Mouse (Mus musculus): ENCODE data around the gene Uba52. TPM values are rescaled to one million over a fixed set of nuclear protein-coding genes. Genes with fewer than 3 reads are reported as not detected.

Uba52 gene
- total RNA-seq, 1 experiment from 2014 or later, result 1,380 TPM

GRCm38 (mm10) chr8:70486191-70486681 lies 24.4 kb downstream of the Uba52 start:
- DNase-seq, result no peak

DNA sequence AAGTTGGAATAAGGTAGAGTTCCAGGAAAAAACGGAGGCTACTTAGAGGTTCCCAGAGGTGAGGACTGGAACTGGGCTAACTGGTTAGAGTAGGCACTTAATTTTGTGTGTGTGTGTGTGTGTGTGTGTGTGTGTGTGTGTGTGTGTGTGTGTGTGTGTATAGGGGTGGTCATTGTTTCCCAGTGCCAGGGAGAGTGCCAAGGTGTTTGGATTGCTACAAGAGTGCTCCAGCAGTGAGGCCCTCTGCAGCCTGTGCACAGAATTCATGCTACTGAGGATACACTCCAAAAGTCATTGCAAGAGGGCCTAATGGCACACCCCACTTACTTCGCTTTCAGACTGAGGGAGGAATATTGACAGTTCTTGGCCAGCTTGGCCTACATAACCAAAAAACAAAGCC lies 27.7 kb downstream of the Uba52 start:
- no peak for DNase-seq

- no peak for DNase-seq
Measured at GRCm38 (mm10) chr8:70481908-70482307, 28.7 kb downstream of the Uba52 start.

DNA sequence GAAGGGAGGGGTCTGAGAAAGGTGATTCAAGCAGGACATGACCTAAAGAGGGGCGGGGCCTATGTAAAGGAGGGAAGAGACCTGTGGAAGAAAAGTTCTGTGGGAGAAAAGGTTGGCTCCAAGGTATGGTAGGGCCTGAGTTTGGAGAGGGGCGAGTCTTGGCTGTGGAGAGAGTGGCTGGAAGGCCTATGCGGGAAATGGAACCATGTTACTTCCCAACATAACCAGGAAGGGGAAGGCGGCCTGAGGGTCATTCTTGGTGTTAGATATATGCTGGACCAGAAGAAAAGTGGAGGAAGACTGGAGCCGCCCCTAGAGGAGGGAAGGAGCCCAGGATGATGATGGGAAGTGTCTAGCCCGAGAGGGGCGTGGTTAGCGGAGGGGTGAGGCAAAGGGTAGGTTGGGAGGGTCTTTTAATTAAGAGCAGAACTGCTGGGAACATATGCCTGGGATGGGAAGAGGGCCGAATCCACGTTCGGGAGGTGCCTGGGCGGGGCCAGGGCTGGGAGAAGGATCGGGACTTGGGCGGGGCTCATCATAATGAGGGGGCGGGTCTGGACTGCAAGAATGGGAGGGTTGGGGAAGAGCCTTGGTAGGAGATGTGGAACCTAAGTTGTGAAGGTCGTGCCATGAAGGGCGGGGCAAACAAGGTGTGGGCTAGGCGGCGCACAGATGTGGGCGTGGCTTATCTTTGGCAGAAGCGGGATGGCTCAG lies 33.2 kb downstream of the Uba52 start:
- no peak for DNase-seq

DNA sequence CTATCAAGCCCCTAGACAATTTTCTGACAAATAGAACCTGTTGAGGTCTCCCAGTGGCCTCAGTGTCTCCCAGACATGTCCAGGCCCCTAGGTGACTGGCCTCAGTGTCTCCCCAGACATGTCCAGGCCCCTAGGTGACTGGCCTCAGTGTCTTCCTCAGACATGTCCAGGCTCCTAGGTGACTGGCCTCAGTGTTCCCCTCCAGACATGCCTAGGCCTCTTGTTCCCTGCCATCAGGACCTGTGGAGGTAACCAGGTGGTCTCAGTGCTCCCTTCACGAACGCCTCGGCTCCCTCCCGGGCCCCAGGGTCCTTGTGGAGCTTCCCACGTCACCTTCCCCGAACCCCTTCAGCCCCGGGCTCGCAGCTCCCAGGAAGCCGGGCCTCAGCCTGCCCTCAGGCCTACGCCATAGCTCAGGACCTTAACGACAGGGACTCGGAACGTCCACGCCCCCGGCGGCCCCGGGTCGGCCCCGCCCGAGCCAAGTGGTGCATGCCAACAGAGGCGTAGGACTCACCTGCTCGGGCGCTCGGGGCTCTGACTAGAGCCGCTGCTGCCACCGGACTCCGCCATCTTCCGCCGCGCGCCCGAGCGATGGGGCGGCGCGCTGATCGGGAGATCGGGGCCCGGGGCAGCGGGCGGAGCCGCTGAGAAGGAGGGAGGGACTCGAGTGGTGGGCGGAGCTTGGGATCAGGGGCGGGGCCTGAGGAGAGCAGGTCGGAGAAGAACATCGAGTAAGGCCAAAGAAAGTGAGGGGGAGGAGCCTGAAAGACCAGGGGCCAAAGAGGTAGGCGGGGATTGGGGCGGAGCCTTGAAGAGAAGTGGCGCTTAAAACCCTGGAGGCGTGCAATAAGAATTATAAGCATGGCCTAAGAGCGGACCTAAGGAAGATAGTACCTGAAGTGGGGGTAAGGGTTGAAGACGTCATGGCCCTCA lies 34.0 kb downstream of the Uba52 start, which contains the start of gene Klhl26:
Klhl26 (minus strand) TSS at position 636 of the 936 bp plus-strand sequence.
- peak; percentile 96 for DNase-seq

GRCm38 (mm10) chr8:70471856-70472255 lies 38.7 kb downstream of the Uba52 start:
- no peak for DNase-seq

GRCm38 (mm10) chr8:70469938-70470337 lies 40.7 kb downstream of the Uba52 start:
- DNase-seq, result no peak

DNA sequence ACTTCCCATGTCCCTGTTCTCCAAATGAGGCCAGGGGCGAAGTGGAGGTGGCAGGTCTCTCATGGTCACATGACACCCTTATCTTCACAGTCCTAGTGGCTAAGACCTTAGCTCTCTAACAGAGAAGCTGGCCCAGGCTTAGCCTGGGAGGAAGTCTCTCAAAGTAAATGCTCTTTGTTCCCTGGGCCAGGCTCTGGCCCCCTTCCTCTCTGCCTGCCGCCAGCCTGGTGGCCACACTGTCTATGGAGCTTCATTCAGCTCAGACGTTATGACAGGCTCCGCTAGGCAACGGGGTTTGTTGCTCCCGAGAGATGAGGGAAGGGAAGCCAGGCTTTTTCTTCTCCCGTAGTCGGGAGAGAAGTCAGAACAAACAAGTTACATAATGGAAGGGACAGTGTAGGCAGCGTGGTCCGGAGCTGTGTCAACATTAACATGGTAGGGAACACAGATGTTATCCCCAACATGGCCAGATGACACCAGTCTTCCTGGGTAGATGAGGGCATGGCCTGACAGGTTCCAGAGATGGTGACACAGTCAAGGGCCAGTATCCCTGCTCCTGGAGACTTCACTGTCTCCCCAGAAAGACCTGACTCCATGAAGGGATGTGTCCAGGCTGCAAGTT lies 41.2 kb downstream of the Uba52 start:
- no peak for DNase-seq

DNA sequence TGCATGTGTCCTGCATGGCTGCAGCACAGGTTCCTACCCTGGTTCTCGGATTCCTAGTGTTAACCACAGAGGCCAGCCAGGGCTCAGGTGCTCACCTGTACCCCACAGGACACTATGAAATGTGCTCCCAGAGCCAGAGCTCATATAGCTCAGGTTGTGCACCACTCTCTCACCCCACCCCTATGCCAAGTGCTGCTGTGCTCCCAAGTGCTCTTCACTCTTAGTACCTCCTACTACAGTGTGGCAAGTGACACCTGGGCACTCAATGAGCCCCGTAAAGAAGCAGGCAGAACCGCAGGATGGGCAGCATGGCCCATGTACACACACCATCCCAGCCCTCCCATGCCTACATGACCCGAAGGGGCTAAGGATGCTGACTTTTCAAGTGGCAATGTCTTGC lies 41.9 kb downstream of the Uba52 start:
- no peak for DNase-seq

DNA sequence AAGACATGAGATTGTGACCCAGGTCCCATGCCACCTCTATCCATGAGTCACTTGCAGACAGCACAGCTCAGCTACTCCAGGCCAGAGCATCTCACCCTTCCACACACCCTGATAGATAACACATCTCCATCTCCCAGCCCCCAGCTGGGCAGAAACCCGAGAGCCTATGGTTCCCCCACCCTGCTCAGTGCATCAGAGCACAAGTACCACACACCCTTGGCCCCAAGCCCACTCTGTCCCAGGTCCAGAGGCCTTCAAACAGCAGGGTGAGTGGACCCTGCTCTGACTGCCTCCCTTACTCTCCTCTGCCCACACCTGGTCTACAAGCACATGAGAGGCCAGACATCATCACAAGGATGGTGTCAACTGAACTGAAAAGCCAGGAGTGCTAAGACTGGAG lies 42.7 kb downstream of the Uba52 start:
- DNase-seq, result no peak

- DNase-seq, result no peak
Measured at GRCm38 (mm10) chr8:70467229-70467725, 43.3 kb downstream of the Uba52 start.

DNA sequence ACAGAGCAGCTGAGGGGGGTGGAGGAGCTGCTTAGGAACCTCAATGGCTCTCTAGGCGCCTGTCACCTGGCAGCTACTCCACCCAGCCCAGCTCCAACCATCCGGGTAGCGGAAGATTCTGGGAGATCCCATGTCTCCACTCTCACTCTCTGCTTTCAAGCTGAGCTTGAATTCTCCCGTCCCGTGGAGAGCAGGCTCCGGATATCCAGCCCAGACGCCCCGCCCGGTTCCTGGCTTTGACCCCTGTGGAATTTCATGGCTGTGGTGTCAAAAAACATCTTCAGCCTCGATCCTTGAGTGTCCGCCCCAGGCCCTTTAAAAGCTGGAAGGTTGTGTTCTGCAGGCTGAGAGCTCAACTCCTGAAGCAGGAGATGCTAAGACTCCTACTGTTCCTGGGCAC lies 43.8 kb downstream of the Uba52 start:
- DNase-seq, result no peak

- DNase-seq, result no peak
Measured at GRCm38 (mm10) chr8:70466305-70466704, 44.3 kb downstream of the Uba52 start.

DNA sequence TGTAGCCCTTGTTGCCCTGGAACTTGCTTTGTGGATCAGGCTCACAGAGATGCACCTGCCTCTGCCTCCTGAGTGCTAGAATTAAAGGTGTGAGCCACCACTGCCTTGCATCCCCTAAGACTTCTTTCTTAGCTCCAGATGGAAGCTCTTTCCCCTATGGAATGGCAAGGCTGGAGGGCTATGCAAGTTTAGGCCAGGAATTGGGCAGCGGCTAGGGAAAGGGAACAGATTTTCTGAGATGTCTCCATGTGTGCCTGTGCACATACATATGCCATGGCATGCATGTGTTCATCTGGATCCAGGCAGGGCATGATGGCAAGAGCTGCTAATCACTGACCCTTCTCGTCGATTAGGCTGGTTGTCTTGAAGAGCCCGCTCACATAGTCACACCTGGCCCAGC lies 44.9 kb downstream of the Uba52 start:
- no peak for DNase-seq

DNA sequence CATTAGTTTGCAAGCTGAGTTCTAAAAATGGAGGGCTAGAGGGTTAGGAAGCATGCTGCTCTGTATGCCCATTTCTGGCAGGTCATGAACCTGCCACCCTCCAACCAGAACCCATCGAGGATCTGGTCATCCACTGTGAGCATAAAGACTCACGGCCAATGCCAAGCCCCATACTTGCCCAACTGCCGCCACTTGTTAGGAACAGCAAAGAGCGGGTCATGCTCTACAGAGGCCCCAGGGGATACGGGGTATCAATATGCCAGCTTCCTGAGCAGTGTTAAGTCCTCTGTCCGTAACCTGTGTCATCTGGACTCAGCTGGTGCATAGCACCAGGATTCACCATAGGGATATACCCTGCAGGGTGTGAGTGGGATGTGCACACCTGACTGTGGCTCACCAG lies 46.4 kb downstream of the Uba52 start:
- no peak for DNase-seq

- no peak for DNase-seq
Measured at GRCm38 (mm10) chr8:70463306-70463705, 47.3 kb downstream of the Uba52 start.

- no peak for DNase-seq
Measured at GRCm38 (mm10) chr8:70462516-70462813, 48.1 kb downstream of the Uba52 start.

GRCm38 (mm10) chr8:70461765-70462515 lies 48.7 kb downstream of the Uba52 start:
- peak; percentile 73 for DNase-seq

GRCm38 (mm10) chr8:70460606-70461005 lies 50.0 kb downstream of the Uba52 start:
- DNase-seq, result no peak

DNA sequence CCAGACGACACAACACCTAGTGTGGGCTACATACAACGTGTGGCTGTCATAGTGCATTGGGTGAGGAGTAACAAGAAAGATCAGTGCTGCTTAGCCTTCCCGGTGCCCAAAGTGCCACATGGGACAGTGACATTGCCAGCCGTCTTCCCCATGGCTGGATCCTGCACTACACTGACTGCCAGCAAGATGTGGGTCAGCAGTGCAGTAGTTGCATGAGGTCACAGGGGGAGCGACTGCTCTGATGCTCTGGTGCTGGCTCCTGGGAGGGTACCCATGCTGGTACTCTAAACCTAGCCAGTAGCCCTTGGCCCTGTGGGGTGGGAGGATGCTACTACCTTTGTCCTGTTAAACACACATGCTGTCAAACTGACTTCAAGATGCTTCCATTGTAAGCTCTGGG lies 50.4 kb downstream of the Uba52 start:
- no peak for DNase-seq

DNA sequence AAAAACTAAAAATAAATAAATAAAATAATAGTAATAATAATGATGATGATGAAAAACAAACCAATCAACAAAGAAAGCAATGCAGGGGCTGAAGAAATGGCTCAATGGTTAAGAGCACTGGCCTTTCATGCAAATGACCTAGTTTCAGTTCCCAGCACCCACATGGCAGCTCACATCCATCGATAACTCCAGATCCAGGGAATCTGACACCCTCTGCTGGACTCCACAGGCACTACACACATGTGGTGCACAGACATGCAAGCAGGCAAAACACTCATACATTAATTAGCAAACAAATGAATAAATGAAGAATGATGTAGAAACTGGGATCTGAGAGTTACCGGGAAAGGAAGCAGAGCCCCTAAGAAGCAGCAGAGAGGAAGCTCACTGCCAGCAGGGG lies 51.0 kb downstream of the Uba52 start:
- no peak for DNase-seq

- DNase-seq, result no peak
Measured at GRCm38 (mm10) chr8:70458462-70458861, 52.1 kb downstream of the Uba52 start.
